Mouse (Mus musculus): Measurements from ENCODE around the gene Fuca1. TPM values are rescaled to one million over a fixed set of nuclear protein-coding genes. Genes with fewer than 3 reads are reported as not detected.

Gene Fuca1
- 10 to 100 TPM; 50.6 to 58.6 TPM for total RNA-seq (2023)

GRCm38 (mm10) chr4:135920304-135921241 lies at the start of gene Fuca1:
Gene Fuca1 (plus strand): TSS chr4:135920735.

GRCm38 (mm10) chr4:135873526-135874202 lies 46.9 kb upstream of the Fuca1 start, which contains the start of gene Pnrc2:
Gene Pnrc2 (minus strand): TSS chr4:135873850.

GRCm38 (mm10) chr4:135895071-135895571 lies 25.4 kb upstream of the Fuca1 start, which contains the start of gene Cnr2:
Gene Cnr2 (plus strand): TSS chr4:135895394.

GRCm38 (mm10) chr4:135946278-135946658 lies 25.7 kb downstream of the Fuca1 start, which contains the start of gene Hmgcl:
Gene Hmgcl (plus strand): TSS chr4:135946448.

GRCm38 (mm10) chr4:135963457-135964193 lies 43.1 kb downstream of the Fuca1 start, which contains the start of gene Gale:
Gene Gale (plus strand): TSS chr4:135963727.

GRCm38 (mm10) chr4:135972556-135972906 lies 52.0 kb downstream of the Fuca1 start, which contains the start of gene Lypla2:
Gene Lypla2 (minus strand): TSS chr4:135972626.

GRCm38 (mm10) chr4:135986943-135987710 lies 66.6 kb downstream of the Fuca1 start, which contains the start of gene Pithd1:
Gene Pithd1 (minus strand): TSS chr4:135987264.

Other genes starting within 250 kb of the Fuca1 start
- not detected for gene Ifnlr1, start 234.4 kb upstream of the Fuca1 start, total RNA-seq (2023)
- not detected for gene Il22ra1, start 192.6 kb upstream of the Fuca1 start, total RNA-seq (2023)
- not detected for gene Myom3, start 161.0 kb upstream of the Fuca1 start, total RNA-seq (2023)
- gene Srsf10, start 65.0 kb upstream of the Fuca1 start, total RNA-seq (2023), result 100 to 1,000 TPM; 118 to 143 TPM
- 10 to 100 TPM; 82.3 to 88.7 TPM for gene Pnrc2, start 46.9 kb upstream of the Fuca1 start, total RNA-seq (2023)
- 10 to 100 TPM; 18.9 to 21.8 TPM for gene Cnr2, start 25.3 kb upstream of the Fuca1 start, total RNA-seq (2023)
- 10 to 100 TPM; 28.3 to 30.3 TPM for gene Hmgcl, start 25.7 kb downstream of the Fuca1 start, total RNA-seq (2023)
- gene Gale, start 43.0 kb downstream of the Fuca1 start, total RNA-seq (2023), result 1 to 10 TPM; 6.4 to 7.6 TPM
- 100 to 1,000 TPM; 129 to 132 TPM for gene Lypla2, start 51.9 kb downstream of the Fuca1 start, total RNA-seq (2023)
- 10 to 100 TPM; 30.9 to 33.6 TPM for gene Pithd1, start 66.5 kb downstream of the Fuca1 start, total RNA-seq (2023)
- 10 to 100 TPM; 42.8 to 44.5 TPM for gene Eloa, start 101.0 kb downstream of the Fuca1 start, total RNA-seq (2023)
- 1,000 to 10,000 TPM; 1,013 to 1,078 TPM for gene Rpl11, start 132.7 kb downstream of the Fuca1 start, total RNA-seq (2023)
- 10 to 100 TPM; 25.7 to 30.0 TPM for gene Id3, start 222.8 kb downstream of the Fuca1 start, total RNA-seq (2023)